Mouse (Mus musculus): ENCODE measurements around the gene Scn3b. TPM values are rescaled to one million over a fixed set of nuclear protein-coding genes. Genes with fewer than 3 reads are reported as not detected.
A peak's percentile ranks its signal among the peaks of the same experiment; 100 is the strongest.

Gene Scn3b
- total RNA-seq, 2 experiments from 2014 or later = 110 to 116 TPM

- intact Hi-C loops (cut with DNase I) = loop anchor here (2.0 kb wide), 1 partner anchor 30 kb away; no protein-coding TSS in a partner anchor
- peak overlapping the region; percentile 54 for H3K4me3 ChIP-seq
- TF ChIP-seq CTCF (IDR thresholded peaks at IDR 0.05) = no peak
- H3K27ac ChIP-seq = 0 out of 2 replicates have a peak overlapping the region, but pooled peaks have one; percentile 19
- DNase-seq (ENCODE audit: extremely low spot score in 1 of 2, low spot score in 2 of 2) = no peak
Measured at GRCm38 (mm10) chr9:40271075-40271474, 2.1 kb downstream of the Scn3b start.

DNA sequence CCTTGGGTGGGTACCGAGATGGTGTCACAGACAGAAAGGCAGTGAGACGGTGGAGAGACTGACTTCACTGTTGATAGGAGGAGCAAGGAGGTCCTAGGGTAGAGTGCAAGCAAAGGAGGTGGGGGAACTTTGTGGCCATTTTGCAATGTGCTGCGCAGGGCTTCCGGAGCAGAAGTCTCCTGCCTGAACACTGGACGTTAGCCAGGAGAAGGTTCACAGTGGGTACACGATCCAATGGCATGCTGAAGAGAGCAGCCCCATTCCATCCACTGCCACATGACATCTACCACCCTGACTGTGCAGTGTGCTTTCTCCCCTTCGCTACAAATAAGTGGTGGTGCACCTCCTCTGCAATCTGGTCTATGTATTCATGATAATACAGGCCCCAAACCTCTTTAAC, 3.8 kb downstream of the Scn3b start:
- intact Hi-C loops (cut with DNase I) = no loop called here
- no peak overlapping the region for H3K4me3 ChIP-seq
- no peak overlapping the region for H3K27ac ChIP-seq
- TF ChIP-seq CTCF (IDR thresholded peaks at IDR 0.05) = no peak
- no peak for DNase-seq (ENCODE audit: extremely low spot score in 1 of 2, low spot score in 2 of 2)

- intact Hi-C loops (cut with DNase I) = no loop called here
- no peak overlapping the region for H3K27ac ChIP-seq
- H3K4me3 ChIP-seq = no peak overlapping the region
- no peak for TF ChIP-seq CTCF (IDR thresholded peaks at IDR 0.05)
- DNase-seq (ENCODE audit: extremely low spot score in 1 of 2, low spot score in 2 of 2) = no peak
Measured at GRCm38 (mm10) chr9:40275904-40276303, 6.9 kb downstream of the Scn3b start.

- H3K4me3 ChIP-seq = no peak overlapping the region
- no peak for DNase-seq (ENCODE audit: extremely low spot score in 1 of 2, low spot score in 2 of 2)
- TF ChIP-seq CTCF (IDR thresholded peaks at IDR 0.05) = no peak
- H3K27ac ChIP-seq = no peak overlapping the region
- intact Hi-C loops (cut with DNase I) = no loop called here
Measured at GRCm38 (mm10) chr9:40277671-40278070, 8.7 kb downstream of the Scn3b start.

DNA sequence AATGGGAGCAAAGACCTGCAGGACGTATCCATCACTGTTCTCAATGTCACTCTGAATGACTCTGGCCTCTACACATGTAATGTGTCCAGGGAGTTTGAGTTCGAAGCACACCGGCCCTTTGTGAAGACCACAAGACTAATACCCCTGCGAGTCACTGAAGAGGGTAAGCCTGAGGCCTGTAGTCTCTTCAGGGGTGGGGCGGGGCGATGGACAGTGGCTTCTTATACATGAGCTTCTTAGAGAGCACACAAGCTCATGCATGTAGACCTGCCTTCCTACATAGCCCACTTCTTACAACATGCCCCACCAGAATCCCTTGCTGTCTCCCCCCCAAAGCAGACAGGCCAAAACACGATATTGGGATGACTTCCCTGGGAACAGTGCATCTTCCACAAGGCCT, 10.4 kb downstream of the Scn3b start:
- DNase-seq (ENCODE audit: extremely low spot score in 1 of 2, low spot score in 2 of 2) = no peak
- no peak overlapping the region for H3K27ac ChIP-seq
- no peak overlapping the region for H3K4me3 ChIP-seq
- intact Hi-C loops (cut with DNase I) = no loop called here
- TF ChIP-seq CTCF (IDR thresholded peaks at IDR 0.05) = no peak

DNA sequence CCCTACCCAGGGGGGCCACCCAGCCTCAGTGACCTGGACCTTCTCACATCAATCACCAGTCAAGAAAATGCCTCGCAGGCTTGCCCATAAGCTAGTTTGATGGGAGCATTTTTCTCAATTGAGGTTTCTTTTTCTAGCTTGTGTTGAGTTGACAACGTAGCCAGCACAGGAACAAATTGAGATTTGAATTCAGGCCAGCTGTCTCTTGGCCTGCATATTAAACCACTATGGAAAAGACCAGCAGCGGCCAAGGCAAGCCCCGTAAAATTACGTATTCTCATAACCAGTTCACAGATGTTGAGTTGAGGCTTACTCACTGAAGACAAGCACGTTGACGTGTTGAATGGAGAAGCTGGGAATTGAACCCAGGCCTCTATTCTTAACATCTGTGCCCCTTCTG, 14.0 kb downstream of the Scn3b start:
- intact Hi-C loops (cut with DNase I) = no loop called here
- DNase-seq (ENCODE audit: extremely low spot score in 1 of 2, low spot score in 2 of 2) = peak in 1 of 2 experiments; percentile 11
- no peak for TF ChIP-seq CTCF (IDR thresholded peaks at IDR 0.05)
- Histone ChIP-seq H3K4me3 (no peak overlapping the region), H3K27ac (no peak overlapping the region)

- TF ChIP-seq CTCF (IDR thresholded peaks at IDR 0.05) = no peak
- intact Hi-C loops (cut with DNase I) = no loop called here
- Histone ChIP-seq H3K4me3 (no peak overlapping the region), H3K27ac (no peak overlapping the region)
- DNase-seq (ENCODE audit: extremely low spot score in 1 of 2, low spot score in 2 of 2) = no peak
Measured at GRCm38 (mm10) chr9:40292475-40292874, 23.5 kb downstream of the Scn3b start.

DNA sequence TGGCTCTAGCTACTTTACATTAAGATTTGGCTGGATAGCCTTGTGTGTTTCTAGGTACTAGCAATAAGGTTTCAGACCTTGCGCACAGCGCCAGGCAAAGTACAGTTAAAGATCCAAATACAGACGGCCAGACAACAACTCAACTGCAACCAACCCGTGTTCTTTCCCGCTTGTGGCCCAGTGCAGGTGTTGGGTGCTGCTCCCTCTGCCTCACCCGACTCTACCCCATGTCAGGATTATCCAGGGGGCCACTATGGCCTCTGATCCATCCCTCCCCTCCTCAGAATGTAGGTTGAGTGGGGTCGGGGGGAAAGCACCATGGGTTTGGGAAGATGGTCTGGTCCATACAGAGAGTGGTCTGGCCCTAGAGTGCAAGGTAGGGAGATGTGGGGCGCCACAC, 24.3 kb downstream of the Scn3b start:
- H3K4me3 ChIP-seq = no peak overlapping the region
- no peak for TF ChIP-seq CTCF (IDR thresholded peaks at IDR 0.05)
- DNase-seq (ENCODE audit: extremely low spot score in 1 of 2, low spot score in 2 of 2) = no peak
- no peak overlapping the region for H3K27ac ChIP-seq
- intact Hi-C loops (cut with DNase I) = no loop called here

DNA sequence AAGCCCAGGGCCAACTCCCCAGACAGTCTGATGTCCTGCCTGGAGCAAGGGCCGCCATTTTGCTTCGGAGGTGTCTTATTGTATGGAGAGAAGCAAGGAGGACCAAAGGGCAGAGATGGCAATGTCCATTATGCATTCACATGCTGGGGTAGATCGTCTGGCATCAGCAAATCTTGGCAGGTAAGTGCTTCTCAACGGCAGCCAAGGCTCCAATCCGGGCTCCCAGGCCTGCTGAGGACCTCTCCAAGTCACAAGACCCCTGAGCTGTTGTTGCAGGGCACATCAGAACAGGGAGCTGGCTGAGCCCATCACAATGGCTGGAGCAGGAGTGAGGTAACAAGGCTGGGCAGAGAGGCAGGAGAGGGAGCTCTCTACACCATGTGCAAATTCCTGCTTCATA, 24.7 kb downstream of the Scn3b start:
- no peak overlapping the region for H3K4me3 ChIP-seq
- TF ChIP-seq CTCF (IDR thresholded peaks at IDR 0.05) = no peak
- intact Hi-C loops (cut with DNase I) = no loop called here
- no peak for DNase-seq (ENCODE audit: extremely low spot score in 1 of 2, low spot score in 2 of 2)
- H3K27ac ChIP-seq = no peak overlapping the region

DNA sequence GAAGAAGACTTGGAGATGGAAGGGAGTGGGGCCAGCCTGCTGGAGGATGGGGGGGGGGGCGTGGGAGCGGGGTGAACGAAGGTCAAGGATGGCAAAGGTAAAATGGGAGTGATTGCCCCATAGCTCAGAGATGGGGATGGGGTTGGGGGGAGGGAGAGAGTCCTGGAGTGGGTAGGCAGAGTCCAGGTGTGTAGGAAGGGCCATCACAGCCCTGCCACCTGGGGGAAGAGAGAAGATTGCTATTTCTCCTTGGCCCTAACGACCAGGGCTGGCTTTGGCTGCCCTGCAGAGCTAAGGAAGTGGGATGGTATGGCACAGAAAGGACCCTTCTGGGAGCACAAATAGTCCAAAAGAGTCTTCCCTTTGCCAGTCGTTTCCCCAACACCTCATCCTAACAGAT, 25.2 kb downstream of the Scn3b start:
- H3K4me3 ChIP-seq = no peak overlapping the region
- TF ChIP-seq CTCF (IDR thresholded peaks at IDR 0.05) = no peak
- intact Hi-C loops (cut with DNase I) = no loop called here
- no peak for DNase-seq (ENCODE audit: extremely low spot score in 1 of 2, low spot score in 2 of 2)
- no peak overlapping the region for H3K27ac ChIP-seq

- H3K27ac ChIP-seq = no peak overlapping the region
Measured at GRCm38 (mm10) chr9:40294866-40295265, 25.8 kb downstream of the Scn3b start.

DNA sequence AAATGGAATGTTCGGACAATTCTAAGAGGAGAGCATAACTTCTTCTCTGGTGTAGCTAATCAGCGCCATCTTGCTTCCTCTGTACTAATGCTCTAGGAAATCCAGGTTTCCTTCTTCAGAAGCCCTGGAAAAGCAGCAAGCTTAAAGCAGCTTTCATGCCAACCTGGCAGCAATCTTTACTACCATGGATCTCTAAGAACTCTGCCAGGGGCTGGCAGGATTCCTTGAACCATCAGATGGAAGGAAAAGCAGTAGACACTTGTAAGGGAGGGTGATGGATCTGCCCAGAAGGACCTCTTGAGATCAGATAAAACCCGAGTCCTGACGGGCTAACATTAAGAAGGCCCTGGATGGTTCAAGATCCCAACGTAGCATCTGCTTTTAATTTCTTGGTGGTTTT, 27.2 kb downstream of the Scn3b start:
- Histone ChIP-seq H3K4me3 (no peak overlapping the region), H3K27ac (no peak overlapping the region)
- intact Hi-C loops (cut with DNase I) = no loop called here
- DNase-seq (ENCODE audit: extremely low spot score in 1 of 2, low spot score in 2 of 2) = no peak
- no peak; the same call in 1 of the 2 replicates for TF ChIP-seq CTCF (IDR thresholded peaks at IDR 0.05)

More at GRCm38 (mm10) chr9:40294866-40295265, 25.8 kb downstream of the Scn3b start:
- intact Hi-C loops (cut with DNase I) = no loop called here
- no peak for DNase-seq (ENCODE audit: extremely low spot score in 1 of 2, low spot score in 2 of 2)
- no peak for TF ChIP-seq CTCF (IDR thresholded peaks at IDR 0.05)
- no peak overlapping the region for H3K4me3 ChIP-seq

DNA sequence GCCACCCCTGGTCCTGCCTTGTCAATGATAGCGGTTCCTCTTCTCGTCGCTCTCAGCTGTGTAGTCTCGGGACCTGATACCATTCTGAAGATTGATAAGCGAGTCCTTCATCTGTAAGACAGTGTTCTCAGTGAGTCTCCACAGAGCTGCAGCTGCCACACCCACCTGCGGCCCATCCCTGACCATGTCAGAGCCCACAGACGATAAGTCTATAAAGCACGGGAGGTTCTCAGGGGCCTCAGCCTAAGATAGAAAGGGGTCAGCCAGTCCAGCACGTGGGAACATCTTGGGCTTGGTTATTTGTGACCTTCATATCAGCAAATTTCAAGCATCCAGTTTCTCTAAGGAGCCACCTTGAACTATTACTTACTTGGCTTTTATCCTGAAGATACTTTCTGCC, 29.0 kb downstream of the Scn3b start:
- intact Hi-C loops (cut with DNase I) = no loop called here
- H3K4me3 ChIP-seq = no peak overlapping the region
- no peak for DNase-seq (ENCODE audit: extremely low spot score in 1 of 2, low spot score in 2 of 2)
- no peak for TF ChIP-seq CTCF (IDR thresholded peaks at IDR 0.05)
- no peak overlapping the region for H3K27ac ChIP-seq

- TF ChIP-seq CTCF (IDR thresholded peaks at IDR 0.05) = no peak
- no peak for DNase-seq (ENCODE audit: extremely low spot score in 1 of 2, low spot score in 2 of 2)
- intact Hi-C loops (cut with DNase I) = no loop called here
- Histone ChIP-seq H3K27ac (no peak overlapping the region), H3K4me3 (no peak overlapping the region)
Measured at GRCm38 (mm10) chr9:40299323-40299722, 30.3 kb downstream of the Scn3b start.
